Mouse (Mus musculus): Measurements from ENCODE around the gene Pard3. TPM values are rescaled to one million over a fixed set of nuclear protein-coding genes. Genes with fewer than 3 reads are reported as not detected.
"Not testable (repeated sequence)": the region's sequence is repeated elsewhere in the genome, so short reads cannot be mapped to it uniquely, and the experiment has no call there.

Gene Pard3
- total RNA-seq, 2 experiments from 2014 or later, result 14.4 to 21.6 TPM

GRCm38 (mm10) chr8:127168496-127168895 is 104.8 kb downstream of the Pard3 start:
- DNase-seq (ENCODE audit: low spot score in 2 of 2), result no peak
- intact Hi-C loops (cut with DNase I), result no loop called here

GRCm38 (mm10) chr8:127169361-127169760 is 105.7 kb downstream of the Pard3 start:
- intact Hi-C loops (cut with DNase I), result no loop called here

DNA sequence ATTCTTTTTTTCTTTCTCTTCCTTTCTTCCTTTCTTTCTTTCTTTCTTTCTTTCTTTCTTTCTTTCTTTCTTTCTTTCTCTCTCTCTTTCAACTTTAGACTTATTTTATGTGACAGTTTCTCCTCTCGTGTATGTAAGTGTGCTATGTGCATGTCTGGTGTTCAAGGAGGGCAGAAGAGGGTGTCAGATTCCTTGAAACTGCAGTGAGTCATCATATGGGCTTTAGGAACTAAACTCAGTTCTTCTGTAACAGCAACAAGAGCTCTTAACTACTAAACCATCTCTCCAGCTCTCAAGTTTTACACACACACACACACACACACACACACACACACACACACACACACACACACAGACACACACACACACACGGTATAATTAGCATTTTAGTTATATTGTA is 106.7 kb downstream of the Pard3 start:
- intact Hi-C loops (cut with DNase I); DNase-seq (ENCODE audit: low spot score in 2 of 2): not testable (repeated sequence)

More at GRCm38 (mm10) chr8:127169361-127169760, 105.7 kb downstream of the Pard3 start:
- no peak for DNase-seq (ENCODE audit: low spot score in 2 of 2)

DNA sequence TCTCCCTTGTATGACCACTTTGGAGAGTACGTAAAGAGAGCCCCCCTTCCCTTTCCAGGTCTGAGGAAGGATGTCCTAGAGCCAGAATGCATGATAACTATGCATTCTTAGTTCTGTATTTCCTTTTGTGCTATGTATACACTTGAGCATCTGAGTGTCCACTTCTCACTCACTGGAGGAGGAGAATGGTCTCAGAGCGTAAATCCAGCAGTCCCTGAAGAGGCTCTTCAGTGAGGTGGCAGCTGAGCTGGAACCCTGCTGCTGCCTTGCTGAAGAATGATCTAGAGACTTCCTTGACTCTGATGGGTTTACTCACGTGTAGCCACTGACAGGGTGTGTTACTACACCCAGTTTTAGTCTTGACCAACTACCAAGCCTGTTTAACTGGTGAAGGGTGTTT is 107.2 kb downstream of the Pard3 start:
- intact Hi-C loops (cut with DNase I), result no loop called here

DNA sequence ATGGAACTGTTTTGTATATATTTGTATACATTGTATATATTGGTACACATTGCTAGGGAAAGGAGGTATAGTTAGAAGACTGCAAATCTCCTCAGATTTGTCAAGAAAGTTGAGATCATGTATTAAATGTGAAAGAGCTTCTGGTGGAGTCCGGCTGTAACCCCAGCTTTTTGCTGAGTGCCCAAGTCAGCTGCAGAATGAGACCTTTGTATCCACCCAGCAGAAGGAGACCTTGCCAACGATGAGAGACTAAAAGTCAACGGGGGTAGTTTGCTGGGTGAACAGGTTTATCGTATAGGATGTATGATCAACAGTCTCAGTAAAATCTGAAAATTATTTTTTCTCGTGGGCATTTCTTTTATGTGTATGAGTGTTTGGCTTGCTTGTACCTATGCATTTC is 109.8 kb downstream of the Pard3 start:
- DNase-seq (ENCODE audit: low spot score in 2 of 2), result no peak
- intact Hi-C loops (cut with DNase I), result no loop called here

More for the DNA sequence above, 107.2 kb downstream of the Pard3 start:
- no peak for DNase-seq (ENCODE audit: low spot score in 2 of 2)

- DNase-seq (ENCODE audit: low spot score in 2 of 2), result peak; percentile 30 to 49
- intact Hi-C loops (cut with DNase I), result no loop called here
Observed at GRCm38 (mm10) chr8:127174411-127174810, 110.7 kb downstream of the Pard3 start.

- DNase-seq (ENCODE audit: low spot score in 2 of 2), result no peak
- intact Hi-C loops (cut with DNase I), result no loop called here
Observed at GRCm38 (mm10) chr8:127175160-127175836, 111.6 kb downstream of the Pard3 start.

GRCm38 (mm10) chr8:127178634-127179033 is 114.9 kb downstream of the Pard3 start:
- intact Hi-C loops (cut with DNase I), result loop anchor here (1.0 to 2.0 kb wide), 2 partner anchors 40 to 192 kb away; no protein-coding TSS in a partner anchor
- peak; percentile 39 to 85 for DNase-seq (ENCODE audit: low spot score in 2 of 2)

DNA sequence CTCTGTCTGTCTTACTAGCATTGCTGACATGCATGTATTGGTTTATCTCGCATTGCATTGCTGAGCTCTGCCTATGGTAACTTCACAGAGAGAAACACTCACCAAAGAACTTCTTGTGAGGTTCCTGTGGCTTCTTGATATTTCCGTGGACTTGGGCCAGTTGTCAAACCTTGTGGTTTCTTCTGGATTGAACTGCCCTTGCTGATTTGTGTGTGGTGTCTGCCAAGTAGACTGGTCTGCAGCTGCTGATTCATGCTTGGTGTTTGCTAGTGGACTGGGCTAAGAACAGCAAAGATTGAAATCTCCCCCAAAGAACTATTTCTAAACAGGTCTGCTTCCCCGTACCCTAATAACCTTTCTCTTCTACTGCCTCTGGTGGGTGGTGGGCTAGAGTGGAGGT is 117.6 kb downstream of the Pard3 start:
- intact Hi-C loops (cut with DNase I), result no loop called here
- no peak for DNase-seq (ENCODE audit: low spot score in 2 of 2)

- no peak for DNase-seq (ENCODE audit: low spot score in 2 of 2)
- intact Hi-C loops (cut with DNase I), result no loop called here
Observed at GRCm38 (mm10) chr8:127182065-127182464, 118.4 kb downstream of the Pard3 start.

DNA sequence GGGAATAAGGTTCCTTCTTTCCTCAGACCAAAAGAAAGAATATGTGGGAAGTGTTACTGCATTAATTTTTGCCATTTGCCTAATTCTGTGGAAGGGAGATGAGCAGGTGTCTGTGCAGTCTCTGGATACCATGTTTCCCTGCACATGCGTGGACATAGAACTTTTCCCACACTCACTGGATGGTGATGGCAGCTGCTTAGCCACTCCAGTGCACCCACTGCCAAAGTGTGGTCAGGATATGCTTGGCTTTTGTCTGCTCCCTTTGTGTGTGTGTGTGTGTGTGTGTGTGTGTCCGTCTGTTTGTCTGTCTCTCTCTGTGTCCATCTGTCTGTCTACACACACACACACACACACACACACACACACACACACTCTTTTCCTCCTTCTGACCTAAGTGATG is 119.8 kb downstream of the Pard3 start:
- no peak for DNase-seq (ENCODE audit: low spot score in 2 of 2)
- intact Hi-C loops (cut with DNase I), result no loop called here

GRCm38 (mm10) chr8:127184025-127184424 is 120.3 kb downstream of the Pard3 start:
- intact Hi-C loops (cut with DNase I), result no loop called here
- no peak for DNase-seq (ENCODE audit: low spot score in 2 of 2)

DNA sequence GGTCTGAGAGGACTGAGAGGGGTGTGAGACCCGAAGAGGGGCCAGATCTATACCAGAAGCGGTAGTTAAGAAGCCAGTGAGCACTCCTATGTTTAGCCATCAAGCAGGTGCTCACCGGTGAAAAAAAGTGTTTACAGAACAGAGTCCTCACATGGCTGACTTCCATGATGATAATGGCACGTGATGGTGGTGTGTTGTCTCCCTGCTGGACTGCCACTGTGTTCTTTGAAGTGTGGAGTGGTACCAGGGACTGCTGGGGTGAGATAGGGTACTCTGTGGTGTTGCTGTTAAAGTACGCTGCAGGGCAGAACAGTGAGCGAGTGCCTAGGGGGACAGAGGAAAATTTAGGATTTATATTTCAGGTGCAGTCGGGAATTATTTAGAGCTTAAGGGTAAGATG is 122.2 kb downstream of the Pard3 start:
- no peak for DNase-seq (ENCODE audit: low spot score in 2 of 2)
- intact Hi-C loops (cut with DNase I), result no loop called here

DNA sequence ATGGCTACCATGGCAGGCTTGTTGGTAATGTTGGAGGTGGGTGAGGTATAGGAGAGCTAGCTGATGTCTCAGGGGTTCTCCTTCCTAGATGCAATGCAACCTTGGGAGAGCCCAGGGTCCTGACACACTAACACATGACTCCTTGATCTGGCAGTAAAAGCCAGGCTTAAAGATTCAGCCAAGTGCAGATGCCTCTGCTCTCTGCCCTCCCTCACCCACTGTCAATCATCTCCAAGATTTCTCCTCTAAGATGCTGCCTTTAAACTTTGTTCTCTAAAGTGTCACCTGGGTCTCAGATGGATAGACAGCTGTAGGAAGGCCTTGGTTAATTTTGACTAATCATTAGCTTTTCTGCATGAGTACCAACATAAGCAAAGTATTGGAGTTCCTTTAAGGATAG is 125.0 kb downstream of the Pard3 start:
- intact Hi-C loops (cut with DNase I), result no loop called here
- DNase-seq (ENCODE audit: low spot score in 2 of 2), result no peak

DNA sequence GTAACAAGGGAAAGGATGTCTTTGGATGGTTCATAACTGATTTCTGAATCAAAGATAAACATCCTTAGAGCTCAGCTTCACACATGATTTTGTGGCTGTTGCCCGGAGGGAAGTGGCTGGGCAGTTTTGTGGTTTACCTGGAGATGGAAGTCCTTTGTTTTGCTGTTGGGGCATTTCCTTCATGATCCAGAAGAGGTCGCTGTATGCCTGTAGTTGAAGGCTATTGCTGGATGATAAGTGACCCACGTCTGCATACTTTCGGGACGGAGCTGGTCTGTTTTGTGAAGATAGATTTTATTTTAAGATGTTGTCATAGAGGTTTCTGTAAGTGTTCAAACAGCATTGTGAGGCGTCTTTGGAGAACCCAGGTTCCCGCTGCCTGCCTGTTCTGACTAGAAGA is 126.7 kb downstream of the Pard3 start:
- peak; percentile 71 to 83 for DNase-seq (ENCODE audit: low spot score in 2 of 2)
- intact Hi-C loops (cut with DNase I), result loop anchor here (1.0 to 5.0 kb wide), 3 partner anchors 397 to 1301 kb away; no protein-coding TSS in a partner anchor

DNA sequence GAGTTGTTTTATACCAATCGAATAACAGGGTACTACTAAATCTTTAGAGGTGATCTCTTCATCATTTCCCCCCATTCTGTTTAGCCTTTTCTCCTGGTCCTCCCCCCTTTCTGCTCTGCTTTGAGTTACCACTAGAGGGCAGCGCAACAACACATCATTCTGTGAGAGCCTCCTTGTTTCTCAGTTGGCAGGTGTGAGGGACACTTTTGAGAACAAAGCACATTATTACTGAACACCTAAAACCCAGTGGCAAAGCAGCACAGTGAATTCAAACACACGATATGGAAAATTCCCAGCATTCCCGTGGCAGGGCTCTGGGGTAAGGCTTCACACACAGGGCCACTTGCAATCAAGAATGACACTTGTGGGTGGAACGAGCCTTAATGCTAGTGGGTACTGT is 127.7 kb downstream of the Pard3 start:
- intact Hi-C loops (cut with DNase I), result loop anchor here (2.0 to 5.0 kb wide), 2 partner anchors 396 to 1171 kb away; no protein-coding TSS in a partner anchor
- peak; percentile 67 to 68 for DNase-seq (ENCODE audit: low spot score in 2 of 2)

GRCm38 (mm10) chr8:127191824-127192223 is 128.1 kb downstream of the Pard3 start:
- DNase-seq (ENCODE audit: low spot score in 2 of 2), result no peak
- intact Hi-C loops (cut with DNase I), result loop anchor here (2.0 to 5.0 kb wide), 2 partner anchors 395 to 1171 kb away; no protein-coding TSS in a partner anchor

GRCm38 (mm10) chr8:127192331-127192730 is 128.6 kb downstream of the Pard3 start:
- DNase-seq (ENCODE audit: low spot score in 2 of 2), result no peak

DNA sequence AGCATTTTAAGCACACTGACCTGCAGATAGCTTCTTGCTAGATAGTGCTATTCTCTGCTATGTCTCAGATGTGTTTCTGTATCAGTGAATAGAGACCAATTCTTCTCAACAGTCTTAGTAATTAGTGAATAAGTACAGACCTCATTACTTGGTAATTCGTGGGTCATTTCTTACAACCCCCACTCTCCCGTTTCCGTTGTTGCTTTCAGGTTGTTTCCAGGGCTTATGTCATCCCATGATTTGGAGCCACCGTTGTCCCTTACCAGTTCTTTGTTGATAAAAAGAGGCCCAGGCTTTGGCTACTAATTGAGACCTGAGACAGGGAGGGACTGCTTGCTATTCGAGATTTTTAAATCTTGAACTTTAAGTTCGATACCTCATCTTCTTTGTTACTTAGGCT is 129.7 kb downstream of the Pard3 start:
- DNase-seq (ENCODE audit: low spot score in 2 of 2), result no peak
- intact Hi-C loops (cut with DNase I), result loop anchor here (5.0 kb wide), 1 partner anchor 394 kb away; no protein-coding TSS in a partner anchor

More at GRCm38 (mm10) chr8:127192331-127192730, 128.6 kb downstream of the Pard3 start:
- intact Hi-C loops (cut with DNase I), result loop anchor here (5.0 kb wide), 1 partner anchor 395 kb away; no protein-coding TSS in a partner anchor

DNA sequence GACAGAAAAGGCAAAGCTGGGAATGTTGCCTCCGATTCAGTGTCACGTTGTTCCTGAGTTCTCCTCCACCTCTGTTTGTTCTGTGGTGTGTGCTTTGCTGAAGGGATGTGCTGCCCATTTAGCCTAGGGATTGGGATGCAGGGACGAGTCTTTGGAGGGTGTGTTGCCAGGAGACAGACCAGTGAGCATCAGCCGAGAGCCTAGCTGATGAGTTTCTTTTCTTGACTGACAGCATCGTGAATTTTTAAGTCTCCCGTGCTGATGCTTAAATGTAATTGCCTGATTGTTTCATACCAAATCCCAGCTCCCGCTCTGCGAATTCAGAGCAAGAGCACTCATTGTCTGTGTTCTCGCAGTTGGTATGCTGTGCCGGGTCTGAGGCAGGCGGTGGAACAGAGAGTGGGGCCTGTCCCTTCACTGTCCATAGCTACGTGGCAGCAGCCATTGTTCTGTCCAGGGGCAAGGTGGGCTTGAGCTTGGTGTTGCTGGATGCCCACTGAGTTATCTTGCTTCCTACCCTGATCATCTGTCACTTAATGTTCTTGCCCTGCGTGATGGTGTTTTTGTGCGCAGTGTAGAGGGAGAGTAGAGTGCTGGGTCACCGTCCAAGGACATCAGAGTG is 131.2 kb downstream of the Pard3 start:
- intact Hi-C loops (cut with DNase I), result loop anchor here (5.0 kb wide), 2 partner anchors 72 to 392 kb away; no protein-coding TSS in a partner anchor
- no peak for DNase-seq (ENCODE audit: low spot score in 2 of 2)
